Mouse (Mus musculus) kidney, adult 18-20 months (tissue): ENCODE measurements around the gene Arhgap33.

Experiments
- DNase-seq: peaks from one replicate; pipeline ENCODE4 v3.0.0; 2021

The Arhgap33 gene

DNA sequence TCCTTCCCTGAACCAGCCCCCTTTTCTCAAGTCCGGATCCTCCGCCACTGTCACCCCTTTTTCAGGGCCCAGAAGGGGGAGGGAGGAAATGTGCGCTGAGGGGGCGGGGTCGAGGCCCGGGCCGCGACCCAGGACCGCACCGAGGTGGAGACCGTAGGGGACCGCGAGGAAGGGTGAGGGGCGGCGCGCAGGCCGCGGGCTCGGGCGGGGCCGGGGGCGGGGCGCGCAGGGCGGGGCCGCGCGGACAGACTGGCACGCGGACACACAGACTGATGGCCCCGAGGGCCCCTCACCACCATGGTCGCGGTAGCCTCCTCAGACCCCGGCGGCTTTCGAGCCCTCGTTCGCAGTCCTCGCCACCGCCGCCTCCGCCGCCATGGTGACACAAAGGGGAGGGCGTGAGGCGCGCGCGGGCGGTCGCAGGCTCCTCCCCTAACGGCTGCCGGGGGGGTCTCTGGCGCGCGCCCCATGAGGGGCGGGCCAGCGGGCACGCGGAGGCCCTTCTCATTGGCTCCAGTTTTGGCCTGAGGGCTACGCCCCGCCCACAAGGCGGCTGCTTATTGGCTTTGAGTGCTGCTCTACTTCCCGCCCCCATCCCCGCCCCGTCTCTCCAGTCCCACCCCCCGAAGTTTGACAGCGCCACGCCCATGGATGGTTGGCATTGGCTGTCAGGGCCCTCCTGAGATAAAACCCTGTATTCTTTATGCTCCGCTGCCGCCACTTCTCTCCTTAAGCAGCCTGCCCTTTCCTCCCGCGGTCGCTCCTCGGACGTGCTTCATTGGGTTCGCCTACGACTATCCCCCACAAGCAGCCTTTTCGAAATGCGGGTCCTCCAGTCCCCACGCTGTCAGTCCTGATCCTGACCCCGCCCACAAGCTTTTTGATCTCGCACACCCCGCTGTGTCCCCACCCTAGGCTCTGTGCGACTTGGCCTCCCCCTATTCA lies at the start of gene Arhgap33:
Gene Arhgap33 (minus strand): TSS at position 428 of the 945 bp plus-strand sequence.
- peak; percentile 96 for DNase-seq

DNA sequence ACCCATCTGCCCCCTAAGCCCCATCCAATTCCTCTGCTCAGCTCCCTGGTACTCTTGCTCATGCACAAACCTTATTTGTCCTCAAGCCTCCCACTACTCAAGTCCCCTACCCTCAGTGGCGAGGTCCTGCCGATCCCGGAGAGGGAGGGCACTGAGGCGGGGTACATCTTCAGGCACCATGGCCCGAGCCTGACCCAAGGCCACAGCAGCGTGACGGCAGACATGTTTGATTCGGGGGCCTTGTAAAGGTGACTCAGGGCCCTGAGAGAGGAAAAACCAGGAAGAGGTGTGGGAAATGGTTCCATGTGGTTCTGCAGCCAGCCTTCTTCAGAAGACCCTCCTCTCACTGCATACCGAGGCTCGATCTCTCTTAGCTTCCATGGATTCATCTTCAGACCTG lies 49.5 kb upstream of the Arhgap33 start:
- DNase-seq = no peak

GRCm38 (mm10) chr7:30581547-30581946 lies 46.7 kb upstream of the Arhgap33 start:
- no peak for DNase-seq

- no peak for DNase-seq
Observed at GRCm38 (mm10) chr7:30579950-30580349, 45.1 kb upstream of the Arhgap33 start.

GRCm38 (mm10) chr7:30572969-30573368 lies 38.1 kb upstream of the Arhgap33 start:
- peak; percentile 77 for DNase-seq

- DNase-seq = no peak
Observed at GRCm38 (mm10) chr7:30572389-30572788, 37.5 kb upstream of the Arhgap33 start.

DNA sequence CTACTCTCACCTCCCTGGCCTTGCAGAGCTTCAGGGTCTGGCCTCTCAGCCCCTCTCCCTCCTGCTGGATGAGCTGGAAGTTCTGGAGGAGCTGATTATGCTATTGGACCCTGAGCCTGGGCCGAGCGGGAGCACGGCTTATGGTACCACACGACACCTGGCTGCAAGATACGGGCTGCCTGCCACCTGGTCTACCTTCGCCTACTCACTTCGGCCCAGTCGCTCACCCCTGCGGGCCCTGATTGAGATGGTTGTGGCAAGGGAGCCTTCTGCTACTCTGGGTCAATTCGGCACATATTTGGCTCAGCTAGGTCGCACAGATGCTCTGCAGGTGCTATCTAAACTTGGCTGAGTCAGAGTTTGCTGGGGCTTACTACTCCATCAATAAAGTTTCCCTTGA lies 32.7 kb upstream of the Arhgap33 start:
- no peak for DNase-seq

DNA sequence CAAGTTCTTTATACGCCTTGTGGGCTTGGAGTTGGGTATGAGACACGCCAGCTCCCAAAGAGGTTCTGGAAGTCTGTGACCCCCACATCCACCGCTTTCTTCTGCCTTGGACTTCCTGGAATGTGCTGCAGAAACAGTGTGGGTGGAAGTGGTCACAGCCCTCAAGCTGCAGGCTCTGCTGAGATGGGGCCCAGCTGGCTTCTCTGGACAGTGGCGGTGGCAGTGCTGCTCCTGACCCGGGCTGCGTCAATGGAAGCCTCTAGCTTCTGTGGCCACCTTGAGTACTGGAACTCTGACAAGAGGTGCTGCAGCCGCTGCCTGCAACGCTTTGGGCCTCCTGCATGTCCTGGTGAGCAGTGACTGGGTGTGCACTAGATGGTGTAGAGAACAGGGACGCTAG lies 31.2 kb upstream of the Arhgap33 start:
- no peak for DNase-seq

- DNase-seq = no peak
Observed at GRCm38 (mm10) chr7:30564970-30565571, 30.2 kb upstream of the Arhgap33 start, which contains the start of gene Igflr1. TSS of gene Igflr1 (plus strand) at chr7:30565427.

GRCm38 (mm10) chr7:30563906-30564280 lies 29.0 kb upstream of the Arhgap33 start:
- no peak for DNase-seq

GRCm38 (mm10) chr7:30563117-30563905 lies 28.5 kb upstream of the Arhgap33 start, which contains the start of the genes U2af1l4, Gm49396 and Psenen:
TSS of gene U2af1l4 (plus strand) at chr7:30563301.
TSS of gene Gm49396 (plus strand) at chr7:30563344.
TSS of gene Psenen (minus strand) at chr7:30563627.
- DNase-seq = peak; percentile 94

GRCm38 (mm10) chr7:30562526-30563116 lies 27.8 kb upstream of the Arhgap33 start:
- no peak for DNase-seq

DNA sequence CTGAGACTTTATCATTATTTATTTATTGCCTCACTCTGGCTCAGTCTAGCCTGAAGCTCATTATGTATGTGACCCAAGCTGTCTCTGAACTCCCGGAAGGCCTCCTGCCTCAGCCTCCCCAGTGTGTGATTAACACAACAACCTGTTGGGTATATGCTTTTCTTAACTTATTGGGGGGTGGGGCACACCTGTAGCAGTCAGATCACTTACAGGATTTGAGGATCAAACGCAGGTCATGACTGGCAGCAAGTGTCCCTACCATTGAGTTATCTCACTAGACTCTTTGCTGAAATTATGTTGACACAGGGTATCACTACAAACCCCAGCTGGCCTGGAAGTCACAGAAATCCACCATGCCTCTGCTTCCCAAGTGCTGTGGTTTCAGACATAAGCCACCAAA lies 25.4 kb upstream of the Arhgap33 start:
- no peak for DNase-seq

DNA sequence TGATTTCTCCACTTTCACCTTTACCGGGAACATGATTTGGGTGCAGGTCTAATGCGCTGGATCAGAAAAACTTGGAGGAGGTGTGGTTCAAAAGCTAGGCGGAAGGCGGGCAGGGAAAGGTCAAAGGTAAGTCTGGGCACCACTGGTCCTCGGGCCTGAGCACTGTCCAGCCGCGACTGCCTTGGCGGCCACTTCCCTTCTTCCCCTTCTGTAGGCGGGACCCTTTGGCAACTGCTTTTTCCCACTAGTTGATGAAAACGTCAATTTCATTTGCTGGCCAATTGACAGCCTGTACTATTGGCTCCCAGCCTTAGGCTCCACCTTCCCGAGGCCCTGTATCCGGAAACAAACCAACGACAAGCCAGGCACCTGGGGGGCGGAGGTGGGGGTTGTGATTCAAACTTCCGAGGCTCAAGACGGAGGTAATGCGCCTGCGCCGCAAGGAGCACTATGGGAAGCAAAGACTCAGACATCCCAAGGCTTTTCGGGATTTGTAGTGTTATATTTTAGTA lies 24.6 kb upstream of the Arhgap33 start, which contains the start of gene Lin37:
Gene Lin37 (minus strand): TSS at position 396 of the 512 bp plus-strand sequence.
- DNase-seq = peak; percentile 96

- DNase-seq = no peak
Observed at GRCm38 (mm10) chr7:30558656-30559442, 24.0 kb upstream of the Arhgap33 start.

- DNase-seq = no peak
Observed at GRCm38 (mm10) chr7:30557901-30558514, 23.1 kb upstream of the Arhgap33 start.

DNA sequence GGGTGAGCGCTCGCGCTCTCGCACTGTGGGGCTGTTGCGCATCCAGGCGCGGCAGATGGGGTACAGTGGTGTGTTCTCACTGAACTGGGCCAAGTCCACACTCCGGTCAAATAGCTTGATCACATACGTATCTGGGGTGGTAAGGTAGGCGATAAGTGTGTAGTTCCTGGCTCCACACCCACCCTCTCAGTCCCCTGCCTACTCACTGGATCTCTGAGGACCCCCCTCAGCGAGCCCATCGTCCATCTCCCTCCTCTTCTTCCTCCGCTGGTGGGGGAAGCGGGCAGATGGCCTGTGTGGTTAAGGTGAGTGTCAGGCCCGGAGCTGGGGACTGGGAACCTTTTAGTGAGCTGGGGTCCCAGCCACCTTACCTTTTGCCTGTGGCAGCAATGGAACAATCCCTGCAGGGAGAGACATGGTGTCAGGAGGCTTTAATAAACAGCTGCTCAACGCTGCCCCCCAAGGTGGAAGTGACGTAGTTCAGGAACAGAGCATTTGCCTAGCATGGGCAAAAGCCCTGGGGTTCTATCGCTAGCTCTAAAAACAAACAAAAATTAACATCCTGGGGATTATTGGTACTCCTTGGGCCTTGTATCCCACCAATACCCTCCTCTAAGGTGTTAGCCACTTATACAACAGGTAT lies 22.2 kb upstream of the Arhgap33 start:
- no peak for DNase-seq

DNA sequence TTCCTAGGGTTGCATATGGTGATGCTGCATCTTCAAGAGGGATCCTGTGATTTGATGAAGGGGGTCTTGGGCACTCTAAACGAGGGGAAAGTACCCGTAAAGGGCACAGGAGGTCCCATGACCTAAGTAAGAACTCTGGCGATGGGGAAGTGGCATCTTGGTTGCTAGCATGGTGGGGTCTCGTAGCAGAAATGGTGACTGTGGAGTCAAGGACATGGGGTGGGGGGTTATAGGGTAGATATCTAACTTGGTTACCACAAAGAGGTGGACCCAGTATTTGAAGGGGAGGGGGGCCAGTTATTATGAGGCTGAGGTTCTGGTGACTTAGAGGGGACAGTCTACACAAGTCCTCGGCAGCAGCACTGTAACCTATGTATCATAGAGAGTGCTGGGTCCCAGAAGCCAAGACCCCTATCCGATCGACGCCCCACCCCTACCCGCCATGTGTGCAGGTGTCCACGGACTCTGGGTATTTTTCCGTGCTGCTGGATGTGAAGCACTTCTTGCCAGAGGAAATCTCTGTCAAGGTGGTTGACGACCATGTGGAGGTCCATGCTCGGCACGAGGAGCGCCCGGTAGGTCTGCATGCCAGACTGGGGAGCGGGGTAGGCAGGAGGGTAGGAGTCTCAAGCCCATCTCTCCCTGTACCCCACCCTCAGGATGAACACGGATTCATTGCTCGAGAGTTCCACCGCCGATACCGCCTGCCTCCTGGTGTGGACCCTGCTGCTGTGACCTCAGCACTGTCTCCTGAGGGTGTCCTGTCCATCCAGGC lies 19.1 kb upstream of the Arhgap33 start:
- no peak for DNase-seq

DNA sequence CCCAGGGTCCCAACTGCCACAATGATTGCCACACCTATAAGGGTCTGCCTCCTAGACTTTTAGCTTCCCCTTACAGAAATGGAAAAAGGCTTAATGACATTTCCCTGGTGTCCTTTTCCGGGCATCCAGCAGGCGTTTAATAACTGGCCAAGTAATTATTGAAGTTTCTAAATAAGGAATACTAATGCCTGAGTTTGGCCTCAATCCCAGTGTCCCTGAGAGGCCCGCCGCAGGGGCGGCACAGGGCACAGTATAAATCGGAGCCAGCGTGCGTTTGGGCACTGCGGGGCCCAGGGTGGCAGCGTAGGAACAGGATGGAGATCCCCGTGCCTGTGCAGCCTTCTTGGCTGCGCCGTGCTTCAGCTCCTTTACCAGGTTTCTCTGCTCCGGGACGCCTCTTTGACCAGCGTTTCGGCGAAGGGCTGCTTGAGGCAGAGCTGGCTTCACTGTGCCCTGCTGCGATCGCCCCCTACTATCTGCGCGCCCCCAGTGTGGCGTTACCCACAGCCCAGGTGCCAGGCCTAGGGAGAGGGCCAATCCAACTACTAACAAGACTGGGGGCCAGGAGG lies 18.2 kb upstream of the Arhgap33 start:
- DNase-seq = peak; percentile 43
